Comparison of ENCODE assay signal across 8 mouse cellular contexts in genomic region chr17:23925090-23925493, GRCm38 (mm10). TPM values are rescaled to one million over a fixed set of nuclear protein-coding genes. Genes with fewer than 3 reads are reported as not detected.
DNase-seq lines count a peak whose midpoint lies in the region; ATAC-seq lines count a peak whose summit lies in the region.

No protein-coding gene starts in this region.

- no peaks in the 10 kb centered on the region for H3K9me3 ChIP-seq in limb, embryonic 12.5 days
- H3K9me3 ChIP-seq in midbrain, embryonic 13.5 days = no peaks in the 10 kb centered on the region

- WGBS in limb, embryonic 12.5 days = under 1% methylated on average over 14 of the region's 14 CpGs
- WGBS in midbrain, embryonic 13.5 days = under 1% methylated on average over 14 of the region's 14 CpGs

- H3K4me2 ChIP-seq in limb, embryonic 12.5 days = peak overlapping the region; percentile 61
- peak overlapping the region; percentile 81 for H3K4me2 ChIP-seq in midbrain, embryonic 13.5 days (replicated peaks)

- peak overlapping the region; percentile 60 for H3K9ac ChIP-seq in limb, embryonic 12.5 days (replicated peaks)
- peak overlapping the region; percentile 65 for H3K9ac ChIP-seq in midbrain, embryonic 13.5 days (replicated peaks)

- H3K4me3 ChIP-seq in limb, embryonic 12.5 days (replicated peaks) = peak overlapping the region; percentile 53
- H3K4me3 ChIP-seq in midbrain, embryonic 13.5 days (replicated peaks) = peak overlapping the region; percentile 55

- H3K36me3 ChIP-seq in limb, embryonic 12.5 days = no peaks in the 10 kb centered on the region
- H3K36me3 ChIP-seq in midbrain, embryonic 13.5 days = no peaks in the 10 kb centered on the region

- DNase-seq in 416B (ENCODE audit: low read depth) = peak; percentile 76
- DNase-seq in adrenal gland, adult 8-10 months = peak; percentile 42
- DNase-seq in embryo, embryonic 11.5 days (ENCODE audit: low read depth, low spot score) = peak; percentile 49
- DNase-seq in kidney, adult 8-10 months = peak; percentile 39 to 50
- peak; percentile 19 to 40 for DNase-seq in spleen, postnatal 10 days (ENCODE audit: low spot score in 2 of 2)

- peak; percentile 46 for ATAC-seq in granulocyte monocyte progenitor cell, adult 5-6 weeks (replicated peaks; ENCODE audit: poor library complexity, severe bottlenecking)
- peak; percentile 54 for ATAC-seq in limb, embryonic 12.5 days (ENCODE audit: insufficient number of reproducible peaks, insufficient read depth, low FRiP score, low TSS enrichment, low read depth)
- peak; percentile 87 for ATAC-seq in midbrain, embryonic 13.5 days

- H3K27me3 ChIP-seq in limb, embryonic 12.5 days = no peaks in the 10 kb centered on the region
- H3K27me3 ChIP-seq in midbrain, embryonic 13.5 days = no peaks in the 10 kb centered on the region

- H3K27ac ChIP-seq in limb, embryonic 12.5 days = peak overlapping the region; percentile 92
- H3K27ac ChIP-seq in midbrain, embryonic 13.5 days = peak overlapping the region; percentile 89

- peaks cover 8% of the 10 kb centered on the region for H3K4me1 ChIP-seq in limb, embryonic 12.5 days (replicated peaks)
- peaks cover 14% of the 10 kb centered on the region for H3K4me1 ChIP-seq in midbrain, embryonic 13.5 days (replicated peaks)

RNA-seq across cellular contexts. Expression of gene Dcpp3, which starts 7.8 kb away (rescaled TPM):
- total RNA-seq in adrenal gland, adult 8-10 months (2022) = not detected
- total RNA-seq in granulocyte monocyte progenitor cell, adult 5-6 weeks (2014; fragmentation: Nextera tagmentation) = not detected in 2 replicates
- total RNA-seq in granulocyte monocyte progenitor cell, adult 5-6 weeks (2017) = not detected in 2 replicates
- not detected in 2 replicates for polyA plus RNA-seq in limb, embryonic 12.5 days (2016; fragmentation: Nextera tagmentation; extraction: Ambion mirVana)
- not detected in 2 replicates for polyA plus RNA-seq in midbrain, embryonic 13.5 days (2015; fragmentation: Nextera tagmentation; extraction: Ambion mirVana)

RNA-seq across cellular contexts. Expression of gene Sbp, which starts 16.4 kb away (rescaled TPM):
- total RNA-seq in adrenal gland, adult 8-10 months (2022) = not detected
- not detected in 2 replicates for total RNA-seq in granulocyte monocyte progenitor cell, adult 5-6 weeks (2014; fragmentation: Nextera tagmentation)
- total RNA-seq in granulocyte monocyte progenitor cell, adult 5-6 weeks (2017) = not detected in 2 replicates
- not detected in 2 replicates for polyA plus RNA-seq in limb, embryonic 12.5 days (2016; fragmentation: Nextera tagmentation; extraction: Ambion mirVana)
- not detected in 2 replicates for polyA plus RNA-seq in midbrain, embryonic 13.5 days (2015; fragmentation: Nextera tagmentation; extraction: Ambion mirVana)

RNA-seq across cellular contexts. Expression of gene Sbpl, which starts 30.0 kb away (rescaled TPM):
- total RNA-seq in adrenal gland, adult 8-10 months (2022) = not detected
- total RNA-seq in granulocyte monocyte progenitor cell, adult 5-6 weeks (2014; fragmentation: Nextera tagmentation) = not detected in 2 replicates
- not detected in 2 replicates for total RNA-seq in granulocyte monocyte progenitor cell, adult 5-6 weeks (2017)
- not detected in 2 replicates for polyA plus RNA-seq in limb, embryonic 12.5 days (2016; fragmentation: Nextera tagmentation; extraction: Ambion mirVana)
- not detected in 2 replicates for polyA plus RNA-seq in midbrain, embryonic 13.5 days (2015; fragmentation: Nextera tagmentation; extraction: Ambion mirVana)

RNA-seq across cellular contexts. Expression of gene Dcpp2, which starts 44.4 kb away (rescaled TPM):
- total RNA-seq in adrenal gland, adult 8-10 months (2022) = not detected
- not detected in 2 replicates for total RNA-seq in granulocyte monocyte progenitor cell, adult 5-6 weeks (2014; fragmentation: Nextera tagmentation)
- total RNA-seq in granulocyte monocyte progenitor cell, adult 5-6 weeks (2017) = not detected in 2 replicates
- polyA plus RNA-seq in limb, embryonic 12.5 days (2016; fragmentation: Nextera tagmentation; extraction: Ambion mirVana) = not detected in 2 replicates
- not detected in 2 replicates for polyA plus RNA-seq in midbrain, embryonic 13.5 days (2015; fragmentation: Nextera tagmentation; extraction: Ambion mirVana)

RNA-seq across cellular contexts. Expression of gene Dcpp1, which starts 44.4 kb away (rescaled TPM):
- total RNA-seq in adrenal gland, adult 8-10 months (2022) = not detected
- not detected in 2 replicates for total RNA-seq in granulocyte monocyte progenitor cell, adult 5-6 weeks (2014; fragmentation: Nextera tagmentation)
- not detected in 2 replicates for total RNA-seq in granulocyte monocyte progenitor cell, adult 5-6 weeks (2017)
- not detected in 2 replicates for polyA plus RNA-seq in limb, embryonic 12.5 days (2016; fragmentation: Nextera tagmentation; extraction: Ambion mirVana)
- not detected in 2 replicates for polyA plus RNA-seq in midbrain, embryonic 13.5 days (2015; fragmentation: Nextera tagmentation; extraction: Ambion mirVana)

Comparison
In these comparisons a context has a peak if more than half of its experiments do, and no peak if none do; other contexts are left out.
1. Peak in every context shown above with its lines: DNase-seq, ATAC-seq, H3K4me3 ChIP-seq and H3K27ac ChIP-seq.